Mouse (Mus musculus) left cerebral cortex, postnatal 25 days (tissue): Measurements from ENCODE around the gene Fam25c. TPM values are rescaled to one million over a fixed set of nuclear protein-coding genes. Genes with fewer than 3 reads are reported as not detected.
"Not testable (repeated sequence)": the region's sequence is repeated elsewhere in the genome, so short reads cannot be mapped to it uniquely, and the experiment has no call there.

ENCODE experiments used
- DNase-seq, 2 experiments: peaks; one replicate each; pipeline ENCODE4 v3.0.0; 2022; ENCODE audit warnings: low spot score in 2 of 2, mixed read lengths in 1 of 2
- intact Hi-C: fragments of 180-260 bp; cut with DNase I; formaldehyde crosslinking; loops from one replicate; pipeline ENCODE4 v1.15.1; 2025
- total RNA-seq, 2 experiments: library from RNA; stranded (reverse); gene quantifications; 2 replicates each; pipeline ENCODE4 v1.2.3; 2021

Fam25c gene
- total RNA-seq, 2 experiments from 2014 or later: not detected

- DNase-seq: no peak
- intact Hi-C loops: no loop called here
Measured at GRCm38 (mm10) chr14:34341993-34342392, 13.2 kb downstream of the Fam25c start.

DNA sequence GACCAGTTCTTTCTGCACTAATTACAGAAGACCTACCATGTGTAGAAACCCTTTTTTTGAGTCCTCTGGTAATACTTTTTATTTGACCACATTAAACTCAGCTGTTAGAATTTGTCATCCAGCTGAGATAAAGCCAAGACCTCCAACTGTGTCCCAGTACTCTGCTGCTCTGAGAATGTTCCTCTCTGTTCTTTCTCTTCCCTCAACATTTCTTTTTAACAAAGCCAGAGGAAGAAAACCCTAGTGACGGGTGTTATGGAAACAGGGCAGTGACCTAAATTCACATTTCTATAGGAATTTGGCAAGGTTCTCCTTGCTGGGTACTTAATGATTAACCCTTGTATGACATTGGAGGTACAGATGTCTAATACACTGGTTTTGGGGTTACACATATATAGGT, 15.8 kb downstream of the Fam25c start:
- intact Hi-C loops: no loop called here
- peak in 1 of 2 experiments; percentile 35 for DNase-seq

DNA sequence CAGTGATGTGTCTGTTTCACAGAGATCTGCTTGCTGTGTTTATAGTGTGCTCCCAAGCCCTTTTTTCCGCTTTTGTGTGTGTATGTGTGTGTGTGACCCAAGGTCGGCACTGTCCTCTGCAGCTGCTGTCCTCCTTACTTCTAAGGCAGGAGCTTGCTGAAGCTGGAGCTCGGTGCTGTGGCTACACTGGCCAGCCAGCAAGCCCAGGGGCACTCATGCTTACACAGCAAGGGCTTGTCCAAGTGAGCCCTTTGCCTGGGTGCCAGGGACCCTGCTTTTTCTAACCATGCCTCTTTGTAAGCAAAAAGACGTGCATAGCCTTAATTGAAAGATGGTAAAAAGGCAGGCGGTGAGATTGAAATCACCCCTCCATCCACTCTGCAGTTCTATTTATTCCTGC, 22.8 kb downstream of the Fam25c start:
- peak; percentile 43 to 72 for DNase-seq
- intact Hi-C loops: no loop called here

DNA sequence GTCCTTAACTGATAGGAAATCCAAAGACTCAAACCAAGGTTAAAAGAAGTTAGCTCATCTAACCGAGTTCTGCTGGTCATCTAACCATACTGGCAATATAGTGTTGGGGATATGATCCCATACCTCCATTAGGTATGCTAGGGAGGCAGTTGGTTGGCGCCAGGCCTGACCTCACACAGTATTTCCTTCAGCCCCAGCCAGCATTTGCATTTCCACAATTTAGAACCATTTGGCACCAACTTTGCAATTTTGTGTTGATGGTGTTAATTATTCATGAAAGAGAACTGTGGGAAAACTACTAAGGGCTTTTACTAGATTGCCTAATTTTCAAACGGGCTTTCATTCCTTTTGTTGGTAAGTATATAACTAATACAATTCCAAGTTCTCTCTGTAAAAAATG, 23.3 kb downstream of the Fam25c start:
- DNase-seq: peak in 1 of 2 experiments; percentile 53

GRCm38 (mm10) chr14:34330657-34331158, 24.5 kb downstream of the Fam25c start:
- peak in 1 of 2 experiments; percentile 18 for DNase-seq
- intact Hi-C loops: no loop called here

More for the DNA sequence above, 23.3 kb downstream of the Fam25c start:
- intact Hi-C loops: no loop called here

DNA sequence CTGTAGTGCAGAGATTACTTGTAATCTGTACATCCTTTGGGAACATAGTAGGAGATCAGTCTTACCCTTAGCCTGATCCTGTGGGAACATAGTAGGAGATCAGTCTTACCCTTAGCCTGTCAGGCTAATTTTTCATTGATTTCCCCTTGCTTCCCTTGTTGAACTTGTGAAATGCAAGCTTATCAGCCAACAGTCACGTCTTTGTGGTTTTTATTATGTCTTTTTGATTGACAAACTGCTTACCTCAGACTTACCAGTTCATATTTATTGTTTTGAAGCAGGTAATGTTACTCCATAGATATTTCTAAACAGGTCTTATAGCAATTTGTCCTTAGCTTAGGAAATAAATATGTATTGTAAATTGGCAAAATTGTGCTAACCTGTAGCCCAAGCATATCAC, 27.6 kb downstream of the Fam25c start:
- no peak for DNase-seq
- intact Hi-C loops: no loop called here

GRCm38 (mm10) chr14:34326606-34327005, 28.6 kb downstream of the Fam25c start:
- intact Hi-C loops: no loop called here
- no peak for DNase-seq

DNA sequence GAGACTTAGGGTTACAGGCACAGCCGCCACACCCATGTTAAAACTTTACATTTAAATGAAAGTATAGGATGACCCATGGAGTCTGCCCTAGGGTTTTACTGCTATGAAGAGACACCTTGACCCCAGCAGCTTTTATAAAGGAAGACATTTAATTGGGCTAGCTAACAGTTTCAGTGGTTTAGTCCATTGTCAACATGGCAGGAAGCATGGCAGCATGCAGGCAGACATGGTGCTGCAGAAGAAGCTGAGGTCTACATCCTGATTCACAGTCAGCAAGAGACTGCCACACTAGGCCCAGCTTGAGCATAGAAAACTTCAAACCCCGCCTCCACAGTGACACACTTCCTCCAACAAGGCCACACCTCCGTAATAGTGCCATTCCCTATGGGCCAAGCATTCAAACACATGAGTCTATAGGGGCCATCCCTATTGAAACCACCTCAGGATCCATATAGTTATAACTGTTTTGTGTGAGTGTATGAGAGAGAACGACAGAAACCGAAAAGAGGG, 31.6 kb downstream of the Fam25c start:
- intact Hi-C loops: no loop called here
- DNase-seq: no peak

DNA sequence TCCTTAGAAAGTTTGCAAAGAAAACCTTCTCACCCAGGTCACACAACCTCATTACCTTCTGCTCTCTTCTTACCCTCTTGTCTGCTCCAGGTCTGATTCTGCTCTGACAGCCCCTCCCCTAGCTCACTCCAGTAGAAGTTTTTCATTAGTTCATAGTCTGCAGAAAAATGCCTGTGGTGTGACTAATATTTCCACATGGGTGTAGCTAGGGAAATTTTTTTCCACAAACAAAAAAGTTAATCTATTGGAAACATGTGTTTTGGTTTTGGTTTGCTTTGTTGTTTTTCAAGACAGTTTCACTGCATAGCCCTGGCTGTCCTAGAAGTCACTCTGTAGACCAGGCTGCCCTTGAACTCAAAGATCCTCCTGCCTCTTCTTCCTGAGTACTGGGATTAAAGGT, 37.1 kb downstream of the Fam25c start:
- DNase-seq: no peak
- intact Hi-C loops: no loop called here

DNA sequence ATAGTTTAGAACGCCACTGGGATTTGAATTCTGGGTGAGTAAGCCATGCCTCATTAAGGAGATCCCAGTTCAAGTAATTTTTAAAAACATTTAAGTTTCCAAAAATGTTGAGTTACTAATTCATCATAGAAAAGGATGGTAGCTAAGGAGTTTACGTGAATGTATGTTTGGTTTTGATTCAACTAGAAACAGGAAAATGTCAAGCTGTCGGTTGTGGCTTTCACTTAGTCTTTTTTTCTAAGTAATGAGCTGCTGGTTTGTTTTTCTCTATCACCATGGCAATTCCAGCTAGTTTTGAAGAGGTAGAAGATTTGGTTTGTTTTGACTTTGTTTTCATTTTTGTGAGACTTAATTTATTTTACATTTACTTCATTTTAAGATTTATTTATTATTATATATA, 37.8 kb downstream of the Fam25c start:
- intact Hi-C loops: no loop called here
- DNase-seq: no peak

GRCm38 (mm10) chr14:34316346-34316745, 38.9 kb downstream of the Fam25c start:
- DNase-seq: no peak
- intact Hi-C loops: no loop called here

DNA sequence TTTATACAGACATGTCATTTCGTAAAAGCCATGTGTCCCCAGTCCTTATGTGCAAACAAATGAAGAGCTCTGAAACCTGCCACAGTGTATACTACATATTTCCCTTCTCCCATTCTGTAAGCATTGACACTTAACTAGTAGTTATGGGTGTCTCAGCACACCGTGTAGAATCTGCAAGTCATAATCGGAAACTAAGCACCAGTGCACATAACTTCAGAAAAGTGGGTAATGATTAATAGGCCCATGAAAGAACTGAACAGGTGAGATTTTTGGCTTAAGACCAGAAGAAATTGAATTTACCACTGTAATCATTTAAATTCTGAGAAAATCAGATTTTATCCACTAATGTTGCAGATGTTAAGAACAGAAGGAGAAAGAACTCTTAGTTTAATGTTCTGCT, 40.4 kb downstream of the Fam25c start:
- intact Hi-C loops: loop anchor here (5.0 kb wide), 1 partner anchor 42 kb away; no protein-coding TSS in a partner anchor
- DNase-seq: no peak

DNA sequence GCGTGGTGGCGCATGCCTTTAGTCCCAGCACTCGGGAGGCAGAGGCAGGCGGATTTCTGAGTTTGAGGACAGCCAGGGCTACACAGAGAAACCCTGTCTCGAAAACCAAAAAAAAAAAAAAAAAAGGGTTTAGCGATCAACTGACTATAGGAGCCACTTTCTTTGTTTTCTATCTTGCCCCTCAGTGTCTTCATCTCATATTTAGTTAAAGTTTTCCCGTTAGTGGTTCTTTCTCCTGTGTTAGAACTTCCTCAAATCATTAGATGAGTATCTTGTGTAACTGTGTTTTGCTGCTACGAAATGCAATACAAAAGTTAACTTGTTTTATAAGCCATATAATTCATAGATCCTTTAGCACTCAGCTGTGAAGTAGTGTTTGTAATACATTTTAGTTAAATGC, 40.9 kb downstream of the Fam25c start:
- intact Hi-C loops: loop anchor here (5.0 kb wide), 1 partner anchor 42 kb away; no protein-coding TSS in a partner anchor
- DNase-seq: not testable (repeated sequence)

- DNase-seq: no peak
- intact Hi-C loops: loop anchor here (5.0 kb wide), 1 partner anchor 41 kb away; no protein-coding TSS in a partner anchor
Measured at GRCm38 (mm10) chr14:34313612-34314011, 41.6 kb downstream of the Fam25c start.

DNA sequence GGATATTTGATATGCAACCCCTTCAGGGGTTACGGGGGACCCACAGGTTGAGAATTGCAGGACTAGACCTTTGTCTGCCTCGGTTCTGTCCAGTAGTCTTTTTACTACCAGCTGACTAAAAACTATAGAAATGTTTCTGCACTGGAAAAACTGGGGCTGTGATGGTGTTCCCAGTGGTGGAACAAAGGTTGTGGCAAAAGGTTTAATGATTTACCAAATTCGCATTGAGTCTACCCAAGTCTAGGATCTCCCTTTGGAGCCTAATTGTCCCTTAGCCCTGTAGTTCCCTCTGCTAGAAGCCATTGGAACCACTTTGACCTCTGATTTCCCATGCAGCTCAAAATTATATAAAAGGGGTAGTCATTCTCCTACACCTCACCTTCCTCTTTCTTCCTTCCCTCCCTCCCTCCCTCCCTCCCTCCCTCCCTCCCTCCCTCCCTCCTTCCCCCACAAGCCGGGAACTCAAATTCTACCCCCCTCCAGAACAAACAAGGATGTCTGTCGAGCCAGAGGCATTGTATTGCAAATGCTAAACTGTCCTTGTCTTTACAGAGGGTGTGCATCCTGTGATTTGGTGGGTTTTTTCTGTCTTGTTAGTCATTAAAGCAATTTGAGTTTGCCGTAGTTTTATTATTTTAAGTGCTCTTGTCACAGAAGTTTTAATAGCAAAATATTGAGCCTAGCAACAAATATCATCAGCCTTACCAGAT, 42.7 kb downstream of the Fam25c start:
- intact Hi-C loops: loop anchor here (5.0 kb wide), 1 partner anchor 40 kb away; no protein-coding TSS in a partner anchor
- DNase-seq: no peak

DNA sequence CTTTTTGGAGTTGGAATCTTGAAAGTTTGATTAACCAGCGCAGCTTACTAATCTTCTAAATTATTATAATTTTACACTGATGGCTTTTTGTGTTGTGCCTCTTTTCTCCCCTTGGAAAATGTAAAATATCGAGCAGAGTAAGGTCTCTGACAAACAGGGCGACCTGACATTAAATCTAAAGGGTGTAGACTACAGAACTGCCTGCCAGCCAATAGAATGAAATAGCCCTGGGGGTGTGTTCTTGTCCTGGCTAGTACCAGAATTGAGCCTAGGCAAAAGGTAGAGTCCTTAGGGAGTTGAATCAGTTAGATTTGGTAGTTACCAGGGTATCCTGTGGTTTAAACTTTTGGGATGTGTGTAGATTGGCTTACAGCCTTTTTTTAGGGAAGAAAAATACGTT, 43.5 kb downstream of the Fam25c start:
- intact Hi-C loops: loop anchor here (2.0 to 5.0 kb wide), 2 partner anchors 39 to 191 kb away; partner anchors contain the start of gene Bmpr1a
- DNase-seq: peak in 1 of 2 experiments; percentile 25

GRCm38 (mm10) chr14:34311021-34311631, 44.1 kb downstream of the Fam25c start:
- peak; percentile 32 to 48 for DNase-seq
- intact Hi-C loops: loop anchor here (2.0 to 5.0 kb wide), 2 partner anchors 39 to 192 kb away; partner anchors contain the start of gene Bmpr1a

DNA sequence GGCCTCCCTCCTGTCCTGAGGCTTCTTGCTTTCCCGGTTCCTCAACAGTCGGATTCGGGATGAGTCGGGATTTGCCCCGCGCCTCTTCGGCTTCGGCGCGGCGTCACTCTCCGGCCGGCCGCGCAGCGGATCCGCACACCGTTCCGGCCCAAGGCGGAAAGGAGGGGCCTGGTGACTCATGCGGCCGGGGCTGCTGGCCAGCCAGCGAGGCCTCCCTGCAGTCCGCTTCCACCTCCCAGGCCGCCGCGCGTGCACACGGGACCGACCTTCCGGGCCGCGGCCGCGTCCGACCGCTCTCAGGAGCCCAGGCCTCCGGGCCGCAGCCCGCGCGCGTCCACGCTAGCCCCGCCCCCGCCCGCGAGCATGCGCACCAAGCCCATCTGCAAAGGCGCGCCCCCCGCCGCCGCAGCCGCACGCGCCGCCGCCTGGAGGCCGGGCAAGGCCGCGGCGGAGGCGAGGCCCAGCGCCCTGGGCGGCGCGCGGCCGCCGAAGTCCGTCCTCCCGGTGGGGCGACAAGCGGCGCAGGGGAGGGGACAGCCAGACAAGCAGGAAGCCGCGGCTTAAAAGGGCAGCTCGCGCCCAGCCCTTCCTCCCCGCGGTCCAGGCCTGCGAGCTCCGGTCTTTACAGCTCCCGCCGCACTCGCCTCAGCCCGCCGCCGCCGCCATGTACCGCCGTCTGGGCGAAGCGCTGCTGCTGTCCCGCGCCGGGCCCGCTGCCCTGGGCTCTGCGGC, 44.8 kb downstream of the Fam25c start, which contains the start of the genes Shld2 and Glud1:
TSS of gene Shld2 (minus strand) at position 260 of the 732 bp plus-strand sequence.
TSS of gene Glud1 (plus strand) at position 494 of the 732 bp plus-strand sequence.
- intact Hi-C loops: loop anchor here (1.0 to 5.0 kb wide), 3 partner anchors 38 to 192 kb away; partner anchors contain the start of gene Bmpr1a
- DNase-seq: peak; percentile 94

DNA sequence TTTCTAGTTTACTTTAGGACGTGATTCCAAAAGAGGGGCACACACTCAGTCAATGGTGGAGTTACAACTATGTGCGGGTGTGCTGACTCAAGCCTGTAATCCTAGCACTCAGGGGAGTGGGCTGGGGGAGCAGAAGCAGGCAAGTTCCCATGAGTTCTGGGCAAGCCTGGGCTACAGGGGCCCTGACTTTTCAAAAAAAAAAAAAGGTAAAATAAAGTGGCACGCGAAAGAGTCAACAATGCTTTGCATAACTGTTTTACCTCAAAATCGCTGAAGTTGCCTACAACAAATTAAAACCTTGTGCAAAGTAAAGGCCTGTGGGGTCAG, 45.4 kb downstream of the Fam25c start:
- intact Hi-C loops: loop anchor here (1.0 to 5.0 kb wide), 4 partner anchors 38 to 362 kb away; partner anchors contain the start of genes Bmpr1a and Wapl
- DNase-seq: no peak
